Mouse (Mus musculus) myocyte (in vitro differentiated cells): ENCODE results near the gene Armc10.

ENCODE experiments used
- CEBPB ChIP-seq: IDR thresholded peaks from 2 replicates; pipeline ENCODE4 v1.6.1; 2011; ENCODE audit warnings: mild to moderate bottlenecking, moderate library complexity; ENCODE audit not compliant: poor library complexity, insufficient read depth, severe bottlenecking
- E2F4 ChIP-seq: IDR thresholded peaks from one replicate; pipeline ENCODE4 v1.6.1; 2011; ENCODE audit warnings: mild to moderate bottlenecking, control low read depth, moderate library complexity; ENCODE audit not compliant: insufficient read depth
- MAX ChIP-seq: IDR thresholded peaks from one replicate; pipeline ENCODE4 v1.6.1; 2011; ENCODE audit warnings: low read depth, mild to moderate bottlenecking, control low read depth
- POLR2A ChIP-seq: IDR thresholded peaks from one replicate; pipeline ENCODE4 v1.6.1; 2011; ENCODE audit warnings: low read depth, mild to moderate bottlenecking, control low read depth, moderate library complexity; ENCODE audit not compliant: insufficient read length
- POLR2AphosphoS2 ChIP-seq: IDR thresholded peaks from one replicate; pipeline ENCODE4 v1.6.1; 2011; ENCODE audit warnings: low read depth, control low read depth; ENCODE audit not compliant: insufficient read length
- TCF12 ChIP-seq: IDR thresholded peaks from one replicate; pipeline ENCODE4 v1.6.1; 2011; ENCODE audit warnings: mild to moderate bottlenecking, control low read depth; ENCODE audit not compliant: poor library complexity, insufficient read depth, severe bottlenecking
- TCF3 ChIP-seq: IDR thresholded peaks from one replicate; pipeline ENCODE4 v1.6.1; 2011; ENCODE audit warnings: low read depth, control low read depth; ENCODE audit not compliant: insufficient read length

DNA sequence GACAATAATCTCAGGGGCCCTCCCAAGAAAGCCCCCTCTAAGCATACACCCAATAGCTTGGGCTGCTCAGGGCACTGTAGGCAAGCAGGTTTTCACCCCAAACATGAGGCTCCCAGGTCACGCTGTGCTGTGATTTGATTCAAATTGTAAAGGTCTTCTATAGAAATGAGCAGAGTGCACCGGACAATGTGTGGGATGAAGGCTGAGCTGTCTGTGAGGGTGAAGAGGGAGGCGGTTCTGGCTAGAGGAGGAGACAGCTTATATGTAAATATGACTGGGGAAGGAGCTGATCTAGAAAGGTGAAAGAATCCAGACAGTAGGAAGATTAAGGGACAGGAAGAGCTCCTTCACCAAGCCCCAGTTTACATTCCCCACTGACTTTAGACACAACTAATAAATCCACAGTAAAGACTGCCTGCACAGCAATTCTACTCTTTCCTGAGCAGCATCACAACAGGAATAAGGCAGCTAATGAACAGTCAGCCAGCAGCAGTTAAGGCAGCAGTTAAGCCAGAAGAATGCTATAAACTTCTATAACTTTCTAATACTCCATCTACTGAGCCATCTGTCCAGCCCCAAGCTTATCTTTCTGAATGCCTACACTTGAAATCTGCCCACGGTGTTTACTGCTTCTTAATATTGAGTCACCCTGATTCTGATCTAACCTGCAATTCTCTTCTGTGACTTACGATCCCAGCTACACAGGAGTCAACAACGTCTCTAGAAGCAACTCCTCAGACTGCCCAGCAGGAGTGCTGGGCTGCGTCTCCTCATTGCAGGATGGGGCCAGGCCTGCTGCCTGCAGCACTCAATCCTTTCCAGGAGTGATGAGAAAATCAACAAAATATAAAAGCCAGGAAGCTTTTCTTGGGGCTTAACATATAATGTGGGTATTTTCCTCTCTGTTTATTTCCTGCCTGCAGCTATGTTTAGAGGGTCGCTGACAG is 21.9 kb downstream of the Armc10 start:
- TF ChIP-seq POLR2A (no peak), TCF12 (no peak), CEBPB (no peak), TCF3 (no peak), E2F4 (no peak), POLR2AphosphoS2 (no peak), MAX (no peak)
